Mouse (Mus musculus) G1E (cell line): ENCODE data around the gene Tex14. TPM values are rescaled to one million over a fixed set of nuclear protein-coding genes. Genes with fewer than 3 reads are reported as not detected.
A peak's percentile ranks its signal among the peaks of the same experiment; 100 is the strongest.
"Not testable (repeated sequence)": the region's sequence is repeated elsewhere in the genome, so short reads cannot be mapped to it uniquely, and the experiment has no call there.

Experiments
- ATAC-seq: 2 replicates; pipeline ENCODE4 v1.8.0; 2016; ENCODE audit warnings: mild to moderate bottlenecking; ENCODE audit not compliant: insufficient number of reproducible peaks, poor library complexity, low FRiP score, severe bottlenecking; ENCODE audit errors: extremely low read depth
- DNase-seq: peaks from one replicate; pipeline ENCODE4 v3.0.0; 2012; ENCODE audit warnings: low spot score
- H3K27me3 ChIP-seq: 2 replicates; pipeline ENCODE4 v1.6.1; 2012; ENCODE audit warnings: mild to moderate bottlenecking, low read length, inconsistent platforms; ENCODE audit not compliant: insufficient read depth
- H3K36me3 ChIP-seq: replicated peaks from 2 replicates; pipeline ENCODE3; 2012; ENCODE audit warnings: mild to moderate bottlenecking, inconsistent platforms
- H3K4me1 ChIP-seq: 2 replicates; pipeline ENCODE4 v1.6.1; 2012; ENCODE audit warnings: low read depth, low read length, inconsistent platforms, mixed read lengths; ENCODE audit not compliant: insufficient read depth
- H3K4me3 ChIP-seq: 2 replicates; pipeline ENCODE4 v1.5.1; 2012; ENCODE audit warnings: low read depth, mild to moderate bottlenecking, inconsistent platforms, low read length, moderate library complexity, mixed read lengths
- H3K9me3 ChIP-seq: replicated peaks from 2 replicates; pipeline ENCODE4 v1.6.1; 2012; ENCODE audit warnings: inconsistent platforms
- CTCF ChIP-seq: IDR thresholded peaks from 2 replicates; pipeline ENCODE4 v1.5.1; 2012; ENCODE audit warnings: low read depth, low read length, inconsistent platforms, mixed read lengths
- GATA1 ChIP-seq: IDR thresholded peaks from 2 replicates; pipeline ENCODE4 v1.6.1; 2012; ENCODE audit warnings: borderline replicate concordance, low read length, inconsistent platforms, mixed read lengths
- GATA2 ChIP-seq: IDR thresholded peaks from 2 replicates; pipeline ENCODE4 v1.6.1; 2012; ENCODE audit warnings: low read depth, low read length, inconsistent platforms, borderline replicate concordance
- POLR2AphosphoS5 ChIP-seq: IDR thresholded peaks from 2 replicates; pipeline ENCODE4 v1.6.1; 2012; ENCODE audit warnings: low read depth, low read length, inconsistent platforms; ENCODE audit not compliant: insufficient replicate concordance
- TAL1 ChIP-seq: conservative IDR thresholded peaks from 2 replicates; pipeline ENCODE4 v1.6.1; 2012; ENCODE audit warnings: low read depth, low read length, inconsistent platforms, mixed read lengths
- polyA plus RNA-seq: library from polyadenylated mRNA; stranded (reverse); fragments of >175 nt; gene quantifications from 2 replicates; pipeline ENCODE4 v1.2.3, GENCODE M21; 2012
- total RNA-seq, 2 experiments: library from RNA; stranded (forward) in 1 of 2; stranded (reverse) in 1 of 2; fragments of 200-1000 nt in 1 of 2; fragments of >200 nt in 1 of 2; fragmentation: Nextera tagmentation in 1 of 2; gene quantifications; 2 replicates each; pipeline ENCODE4 v1.2.3; 2014 to 2017

The Tex14 gene
- total and polyA plus RNA-seq, 3 experiments = 0.16 TPM; not detected in 2

GRCm38 (mm10) chr11:87423551-87424325, 18.9 kb downstream of the Tex14 start:
- ATAC-seq (no peak), DNase-seq (no peak)
- H3K4me3 ChIP-seq = no peak overlapping the region
- H3K36me3 ChIP-seq = no peaks in the 10 kb centered on the region
- no peak for TF ChIP-seq CTCF
- no peak for TF ChIP-seq TAL1
- no peak; the same call in 1 of the 2 replicates for TF ChIP-seq POLR2AphosphoS5
- no peaks in the 10 kb centered on the region for H3K9me3 ChIP-seq
- H3K4me1 ChIP-seq = peaks cover 32% of the 10 kb centered on the region
- peaks cover 4% of the 10 kb centered on the region; the same call in 1 of the 2 replicates for H3K27me3 ChIP-seq

- H3K4me1 ChIP-seq = peaks cover 35% of the 10 kb centered on the region
- no peaks in the 10 kb centered on the region for H3K27me3 ChIP-seq
- ATAC-seq (no peak), DNase-seq (no peak)
- no peak for TF ChIP-seq POLR2AphosphoS5
- TF ChIP-seq TAL1 = no peak
- TF ChIP-seq CTCF = no peak
- TF ChIP-seq GATA1 = no peak
- no peak for TF ChIP-seq GATA2
- H3K4me3 ChIP-seq = peak overlapping the region; percentile 45; the same call in 1 of the 2 replicates
- no peaks in the 10 kb centered on the region for H3K36me3 ChIP-seq
- no peaks in the 10 kb centered on the region for H3K9me3 ChIP-seq
These were observed 21.2 kb downstream of the Tex14 start for GRCm38 (mm10) chr11:87426121-87426449.

- Histone ChIP-seq H3K4me3 (peak overlapping the region; percentile 45; the same call in 1 of the 2 replicates), H3K4me1 (peaks cover 33% of the 10 kb centered on the region)
- DNase-seq = peak; percentile 53
- not testable (repeated sequence) for H3K36me3 ChIP-seq, H3K9me3 ChIP-seq, H3K27me3 ChIP-seq
- peak; percentile 100 for TF ChIP-seq POLR2AphosphoS5
- ATAC-seq = peak; percentile 69
These were observed 21.8 kb downstream of the Tex14 start for GRCm38 (mm10) chr11:87426450-87427250.

GRCm38 (mm10) chr11:87427273-87428050, 22.6 kb downstream of the Tex14 start:
- DNase-seq (no peak), ATAC-seq (no peak)
- Histone ChIP-seq H3K4me3 (no peak overlapping the region), H3K9me3 (no peaks in the 10 kb centered on the region), H3K27me3 (no peaks in the 10 kb centered on the region), H3K4me1 (peaks cover 25% of the 10 kb centered on the region), H3K36me3 (no peaks in the 10 kb centered on the region)
- peak; percentile 99 for TF ChIP-seq POLR2AphosphoS5
- no peak for TF ChIP-seq CTCF

- H3K4me1 ChIP-seq = peaks cover 29% of the 10 kb centered on the region
- no peaks in the 10 kb centered on the region for H3K36me3 ChIP-seq
- no peaks in the 10 kb centered on the region for H3K9me3 ChIP-seq
- TF ChIP-seq POLR2AphosphoS5 (no peak), GATA1 (no peak), TAL1 (no peak), CTCF (no peak), GATA2 (no peak)
- DNase-seq = no peak
- no peaks in the 10 kb centered on the region for H3K27me3 ChIP-seq
- ATAC-seq = no peak
- no peak overlapping the region for H3K4me3 ChIP-seq
These were observed 23.3 kb downstream of the Tex14 start for GRCm38 (mm10) chr11:87428051-87428673.

- TF ChIP-seq CTCF (no peak), TAL1 (no peak), GATA2 (no peak), GATA1 (no peak), POLR2AphosphoS5 (no peak)
- no peaks in the 10 kb centered on the region for H3K27me3 ChIP-seq
- DNase-seq (no peak), ATAC-seq (no peak)
- no peaks in the 10 kb centered on the region for H3K9me3 ChIP-seq
- H3K4me3 ChIP-seq = no peak overlapping the region
- H3K36me3 ChIP-seq = no peaks in the 10 kb centered on the region
- peaks cover 28% of the 10 kb centered on the region for H3K4me1 ChIP-seq
These were observed 24.5 kb downstream of the Tex14 start for GRCm38 (mm10) chr11:87429363-87429762.
